Mouse (Mus musculus) embryonic fibroblast, embryonic 13.5 days (primary cell): ENCODE results near the gene Itga5.

Source experiments
- CTCF ChIP-seq: IDR thresholded peaks from 2 replicates; pipeline ENCODE4 v1.5.1; 2011; ENCODE audit warnings: mild to moderate bottlenecking, control low read depth, low read length, moderate library complexity, borderline replicate concordance; ENCODE audit not compliant: insufficient read depth
- POLR2A ChIP-seq: IDR thresholded peaks from 2 replicates; pipeline ENCODE4 v1.6.1; 2011; ENCODE audit warnings: low read depth, mild to moderate bottlenecking, control low read depth, low read length, moderate library complexity

- TF ChIP-seq CTCF: no peak
- no peak for TF ChIP-seq POLR2A
Observed at GRCm38 (mm10) chr15:103335040-103335439, 31.5 kb downstream of the Itga5 start.
